Mouse (Mus musculus) skeletal muscle tissue, adult 2 months (tissue): Measurements from ENCODE around the gene Dnm3.

Experiments used
- DNase-seq: peaks from one replicate; pipeline ENCODE4 v3.0.0-alpha.2; 2012; ENCODE audit warnings: low read depth, low spot score

The Dnm3 gene

DNA sequence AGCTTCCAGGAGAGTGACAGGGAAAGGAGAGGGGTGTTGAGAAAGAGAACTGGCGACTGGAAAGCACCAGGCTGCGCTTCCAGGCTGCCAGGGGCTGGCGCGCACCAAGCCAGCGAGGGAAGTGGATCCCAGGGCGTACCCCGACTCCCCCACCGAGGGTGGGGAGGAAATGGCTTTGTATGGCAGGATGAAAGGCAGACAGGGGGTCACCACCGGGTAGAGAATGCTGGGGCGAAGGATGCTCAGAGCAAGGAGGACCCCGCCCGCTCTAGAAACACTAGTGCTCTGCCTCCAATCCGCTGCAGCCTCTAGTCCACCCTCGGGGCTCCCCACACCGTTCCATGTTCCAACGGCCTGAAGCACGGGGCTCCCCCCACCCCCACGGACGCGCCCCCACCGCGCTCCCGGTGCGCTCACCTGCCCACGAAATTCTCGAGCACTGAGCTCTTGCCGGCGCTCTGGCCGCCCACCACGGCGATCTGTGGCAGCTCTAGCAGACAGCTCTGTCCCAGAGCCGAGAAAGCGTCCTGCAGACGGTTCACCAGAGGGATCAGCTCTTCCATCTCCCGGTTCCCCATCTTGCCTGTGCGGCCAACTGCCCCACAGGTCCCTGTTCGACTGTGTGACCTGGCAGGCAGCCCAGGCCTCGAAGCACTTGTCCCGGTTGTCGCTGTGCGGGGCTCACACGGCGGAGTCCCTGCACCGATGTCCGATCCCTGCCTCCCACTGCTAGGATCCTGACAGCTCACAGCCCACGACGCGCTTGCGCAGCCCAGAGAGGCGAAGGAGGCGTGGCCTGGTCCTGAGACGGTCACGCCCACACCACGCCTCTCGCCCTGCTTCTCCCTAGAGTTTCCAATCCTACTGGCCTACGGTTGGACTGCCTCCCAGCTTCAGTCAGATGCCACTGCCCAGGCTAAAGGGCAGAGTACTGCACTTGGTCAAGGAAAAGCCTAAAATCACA is at the start of gene Dnm3:
Dnm3 (minus strand) TSS at position 789 of the 964 bp plus-strand sequence.
- peak; percentile 79 for DNase-seq

DNA sequence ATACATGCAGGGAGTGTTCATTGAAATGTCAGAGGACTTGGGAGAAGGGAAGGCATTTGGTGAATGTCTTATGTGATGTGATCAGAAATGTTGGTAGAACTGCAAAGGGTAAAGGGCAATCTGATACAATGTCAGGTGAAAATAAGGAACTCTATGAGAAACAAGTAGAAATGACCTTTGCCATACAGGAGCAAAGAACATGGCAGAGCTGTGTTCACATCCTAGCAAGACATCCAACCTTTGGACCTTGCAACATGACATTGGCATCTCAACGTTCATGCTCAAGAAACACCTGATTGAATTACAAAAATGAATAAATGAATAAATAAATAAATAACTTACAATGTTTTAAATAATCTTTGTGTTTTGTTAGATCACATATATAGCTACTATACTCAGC is 37.3 kb upstream of the Dnm3 start:
- no peak for DNase-seq

DNA sequence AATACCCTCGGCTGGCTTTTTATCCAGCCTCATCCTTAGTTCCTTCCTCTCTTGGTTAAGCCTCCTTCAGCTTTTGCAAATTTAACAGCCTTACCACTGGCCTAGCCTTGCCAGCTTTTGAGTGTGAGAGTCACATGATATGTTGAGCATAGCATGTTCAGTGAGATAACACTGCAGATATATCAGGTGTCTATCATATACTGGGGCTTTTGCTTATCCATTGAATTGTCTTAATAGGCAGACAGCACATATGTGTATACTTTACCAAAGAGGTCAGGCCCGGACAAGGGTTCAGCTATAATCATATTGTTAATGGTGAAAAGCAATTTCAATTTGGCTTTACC is 32.2 kb upstream of the Dnm3 start:
- DNase-seq, result no peak

DNA sequence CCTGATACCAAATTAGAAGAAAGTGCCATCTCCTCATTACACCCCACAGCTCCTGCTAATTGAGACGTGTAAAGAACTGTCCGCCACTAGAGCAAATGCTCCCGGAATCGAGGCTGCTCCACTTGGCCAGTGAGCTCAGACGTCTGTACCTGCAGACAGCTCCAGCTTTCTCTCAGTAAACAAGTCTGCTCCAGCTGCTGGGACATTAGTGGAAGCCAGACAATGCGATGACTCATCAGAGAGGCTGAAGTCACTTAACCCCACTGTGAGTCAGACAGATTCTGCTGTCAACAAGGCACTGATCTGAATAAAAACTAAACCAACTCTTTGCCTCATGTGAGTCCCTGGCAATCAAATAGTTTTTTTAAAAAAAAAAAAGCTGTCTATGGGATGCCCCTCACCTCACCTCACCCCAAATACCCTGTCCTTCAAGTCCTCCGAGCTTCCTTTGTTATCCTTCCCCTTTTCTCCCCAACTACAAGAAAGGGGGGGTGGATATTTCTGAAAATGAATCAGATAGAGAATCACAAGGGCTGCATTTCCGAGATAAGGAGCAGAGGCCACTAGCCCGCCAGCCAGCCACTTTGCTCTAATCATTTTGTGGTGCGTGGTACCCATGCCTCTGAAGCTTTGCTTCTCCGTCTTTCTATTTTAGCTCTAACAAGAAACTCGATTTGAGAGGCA is 31.6 kb upstream of the Dnm3 start:
- DNase-seq, result peak; percentile 62

DNA sequence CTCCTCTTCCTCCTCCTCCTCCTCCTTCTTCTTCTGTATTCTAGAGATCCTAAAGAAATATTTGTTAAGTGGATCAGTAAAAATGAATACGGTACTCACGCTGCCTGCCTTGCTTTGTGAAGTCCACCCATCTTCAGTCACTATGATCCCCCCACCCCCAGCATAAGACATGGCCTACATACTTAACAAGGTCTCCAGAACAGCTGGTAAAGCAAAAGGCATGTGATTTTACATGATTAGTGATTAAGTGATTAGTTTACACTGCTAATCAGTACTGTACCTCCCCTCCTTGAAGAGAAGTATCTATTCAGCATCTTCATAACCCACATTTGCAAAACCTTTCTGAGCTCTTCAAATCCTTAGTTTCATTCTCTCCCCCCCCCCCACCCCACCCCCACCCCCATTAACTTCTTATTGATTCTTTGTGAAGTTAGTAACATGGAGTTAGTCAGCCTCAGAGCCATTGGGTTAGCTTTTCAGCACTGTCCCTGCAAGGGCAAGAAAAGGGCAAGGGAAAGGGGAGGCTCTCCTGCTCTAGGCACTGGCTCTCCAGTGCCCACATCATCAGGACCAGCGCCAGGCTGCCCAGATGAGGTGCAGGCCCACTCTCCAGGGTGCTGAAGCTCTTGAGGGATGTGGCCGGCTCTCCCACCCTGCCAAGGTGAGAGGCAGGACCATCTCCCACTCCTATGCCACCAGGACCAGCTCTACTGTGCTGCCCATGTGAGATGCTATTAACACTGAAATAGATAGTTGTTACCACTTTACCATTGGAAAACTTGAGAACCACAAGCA is 30.6 kb upstream of the Dnm3 start:
- no peak for DNase-seq

DNA sequence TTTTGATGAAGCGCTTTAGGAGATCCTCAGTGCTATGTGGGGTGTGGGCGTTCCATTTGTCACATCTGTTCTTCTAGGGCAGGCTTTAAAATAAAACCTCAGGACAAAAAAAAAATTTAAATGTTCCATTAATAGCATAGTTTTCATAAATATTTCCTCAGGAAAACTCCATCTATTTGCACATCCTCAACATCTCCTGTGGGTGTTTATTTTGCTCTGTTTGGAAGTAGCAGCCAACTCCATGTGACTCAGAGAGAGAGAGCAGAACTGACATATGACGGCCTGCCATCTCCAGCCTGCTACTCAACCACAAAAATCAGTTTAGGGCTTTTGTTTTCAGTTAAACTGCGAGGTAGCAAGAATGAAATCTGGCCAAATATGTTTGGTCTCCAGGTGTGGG is 28.7 kb upstream of the Dnm3 start:
- no peak for DNase-seq

DNA sequence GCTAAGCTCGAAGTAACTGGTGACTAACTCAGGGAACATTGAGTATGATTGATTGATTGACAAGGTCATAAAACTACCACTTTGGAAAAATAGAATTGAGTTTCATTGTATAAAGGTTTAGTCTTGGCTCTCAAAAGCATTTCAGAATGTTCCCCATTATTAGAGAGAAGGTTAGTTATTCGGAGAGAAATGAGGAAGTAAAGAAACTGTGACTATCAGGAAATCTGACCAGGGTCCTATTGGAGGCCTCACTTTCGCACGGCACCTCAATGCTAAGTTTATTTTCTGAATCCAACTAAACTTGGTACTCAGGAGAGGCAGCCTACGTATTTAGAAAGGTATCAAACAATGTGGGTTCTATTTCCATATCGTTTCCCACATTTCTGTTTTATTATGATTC is 27.8 kb upstream of the Dnm3 start:
- DNase-seq, result no peak

DNA sequence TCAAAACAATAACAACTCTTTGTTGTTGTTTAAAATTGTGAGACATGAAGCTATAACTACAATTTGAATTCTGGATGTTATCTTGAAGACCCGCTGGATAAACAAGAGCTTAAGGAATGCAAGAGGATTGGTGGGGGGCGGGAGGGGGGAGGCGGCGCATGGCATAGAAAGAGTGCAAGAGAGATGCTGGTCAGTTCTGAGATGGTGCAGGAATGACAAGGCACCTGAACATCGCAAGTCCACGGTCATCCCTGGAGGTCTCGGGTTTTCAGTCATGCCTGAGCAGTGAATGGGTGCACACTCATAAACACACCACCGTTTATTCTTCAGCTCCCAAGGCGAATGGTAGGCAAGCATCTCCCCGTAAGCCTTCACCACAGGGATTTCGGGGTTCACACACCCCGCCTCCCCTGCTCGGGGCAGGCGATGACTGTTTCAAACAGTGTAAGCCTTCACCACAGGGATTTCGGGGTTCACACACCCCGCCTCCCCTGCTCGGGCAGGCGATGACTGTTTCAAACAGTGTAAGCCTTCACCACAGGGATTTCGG is 1.2 kb downstream of the Dnm3 start:
- DNase-seq, result no peak

DNA sequence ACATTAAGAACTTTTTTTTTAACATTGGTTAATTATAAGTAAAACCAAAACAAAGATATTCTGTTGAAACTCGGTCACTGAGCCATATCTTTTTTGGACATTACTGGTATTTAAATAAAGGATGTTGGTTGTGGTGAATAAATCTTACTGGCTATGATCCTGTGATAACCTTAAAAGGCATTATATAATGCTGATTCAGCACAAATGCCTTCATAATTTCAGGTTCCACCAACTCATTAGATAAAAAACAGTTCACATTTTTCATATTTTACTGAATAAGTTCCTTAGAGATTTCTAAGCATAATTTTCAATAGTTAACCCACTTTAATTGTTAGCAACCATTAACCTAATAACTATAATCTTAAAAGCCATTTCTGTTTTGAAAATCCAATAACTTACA is 4.9 kb downstream of the Dnm3 start:
- no peak for DNase-seq

DNA sequence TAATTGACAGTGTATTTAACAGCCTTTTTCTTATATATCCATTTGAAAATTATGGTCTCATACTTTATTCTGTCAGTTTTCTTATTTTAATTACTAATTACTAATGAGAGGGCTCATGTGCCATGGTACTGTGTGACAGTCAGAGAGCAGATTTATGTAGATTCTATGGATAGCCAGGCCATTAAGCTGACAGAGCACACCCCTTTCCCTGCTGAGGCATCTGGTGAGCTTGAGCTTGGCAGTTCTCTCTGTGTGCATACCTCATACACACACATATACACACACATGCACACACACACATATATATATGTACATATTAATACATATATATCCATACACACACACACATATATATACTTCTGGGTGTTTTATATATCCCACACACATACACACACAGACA is 6.7 kb downstream of the Dnm3 start:
- no peak for DNase-seq

DNA sequence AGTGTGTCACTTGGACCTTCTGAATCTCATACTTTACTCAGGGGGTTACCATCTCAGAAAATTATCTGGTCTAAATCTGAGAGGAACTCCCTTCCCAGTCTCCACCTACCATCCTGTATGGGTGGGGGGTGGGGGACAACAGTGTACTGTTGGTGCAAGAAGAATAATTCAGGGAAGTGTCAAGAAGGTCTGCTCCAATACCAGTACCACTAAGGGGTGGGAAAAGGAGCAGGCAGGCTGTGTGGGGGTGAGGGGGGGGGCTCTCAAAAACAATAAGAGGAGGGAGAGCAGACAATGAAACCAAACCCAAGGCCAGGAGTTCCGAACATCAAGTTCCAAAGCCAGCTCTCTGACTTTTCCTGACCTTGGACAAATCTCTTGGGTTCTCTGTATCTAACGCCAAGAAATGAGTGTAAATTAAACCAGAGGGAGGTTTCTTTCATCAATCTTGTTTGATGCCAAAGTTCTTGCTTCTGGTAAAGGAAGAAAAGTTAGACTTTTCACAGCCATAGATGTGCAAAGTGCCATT is 8.0 kb downstream of the Dnm3 start:
- no peak for DNase-seq

DNA sequence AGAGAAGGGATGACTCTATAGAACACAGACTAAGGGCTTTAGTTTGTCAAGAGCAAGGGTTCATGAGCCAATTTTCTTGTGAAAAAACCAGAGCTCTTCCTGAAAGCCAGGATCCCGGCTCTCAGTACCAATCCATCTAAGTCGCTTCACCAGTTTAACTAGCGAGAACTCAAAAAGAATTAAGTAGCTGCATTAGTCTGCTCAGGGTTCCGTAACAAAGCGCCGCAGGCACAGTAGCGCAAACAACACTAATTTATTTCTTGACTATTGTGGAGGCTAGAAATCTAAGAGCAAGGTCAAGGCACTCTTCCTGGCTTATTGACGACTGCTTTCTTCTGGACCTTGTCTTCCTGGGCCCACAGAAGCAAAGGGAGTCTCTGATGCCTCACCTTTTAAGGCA is 14.2 kb downstream of the Dnm3 start:
- no peak for DNase-seq

DNA sequence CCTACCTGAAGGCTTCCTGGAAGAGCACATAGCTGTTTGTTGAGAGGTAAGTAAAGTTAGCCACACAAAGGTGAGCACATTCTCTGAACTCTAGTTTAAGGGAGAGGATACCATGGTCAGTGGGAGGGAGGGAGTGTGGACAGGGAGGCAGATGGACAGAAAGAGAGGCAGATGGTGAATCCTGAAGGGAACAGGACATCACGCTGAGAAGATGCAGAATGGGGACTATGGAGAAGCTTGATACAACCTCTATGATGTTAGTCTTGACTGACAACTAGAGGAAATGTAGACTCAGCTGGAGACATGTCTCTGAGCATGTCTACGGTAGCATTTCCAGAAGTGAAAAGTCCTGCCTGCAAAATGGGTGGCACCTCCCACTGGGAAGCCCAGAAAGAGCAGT is 19.1 kb downstream of the Dnm3 start:
- DNase-seq, result no peak

DNA sequence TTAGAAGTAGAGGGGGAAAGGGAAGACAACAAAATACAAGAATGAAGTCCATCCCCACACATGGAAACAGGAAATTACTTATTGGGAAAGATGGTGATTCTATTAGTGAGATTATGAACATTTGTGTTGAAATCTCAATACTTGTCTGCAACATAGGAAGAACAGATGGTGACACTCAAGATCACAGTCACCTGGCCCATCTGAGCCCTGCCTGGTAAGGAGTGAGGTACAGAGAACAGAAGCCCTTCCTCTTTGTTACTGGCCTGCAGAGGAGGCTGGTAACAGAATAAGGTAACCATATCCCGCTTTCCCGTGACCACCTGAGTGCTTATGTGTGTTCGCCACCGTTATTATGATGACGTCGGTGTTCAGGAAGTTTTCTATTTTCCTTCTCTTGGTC is 21.0 kb downstream of the Dnm3 start:
- DNase-seq, result no peak

DNA sequence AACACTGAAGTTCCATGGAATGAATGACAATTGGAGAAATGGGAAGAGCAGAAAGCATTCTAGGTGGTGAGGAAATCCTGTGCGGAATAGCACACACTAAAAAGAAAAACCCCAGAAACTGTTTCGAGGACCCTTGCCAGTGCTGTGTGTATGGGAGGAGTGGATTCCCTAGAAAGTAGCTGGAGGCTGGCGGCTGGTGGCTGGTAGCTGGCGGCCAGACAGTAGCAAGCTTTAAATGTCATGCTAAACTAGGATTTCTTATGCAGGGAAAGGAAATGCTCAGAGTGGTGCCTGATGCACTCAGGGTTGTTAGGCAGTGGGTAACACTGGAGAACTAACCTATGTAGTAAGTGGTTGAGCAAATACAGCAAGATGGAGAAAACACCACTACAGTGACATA is 21.4 kb downstream of the Dnm3 start:
- no peak for DNase-seq

DNA sequence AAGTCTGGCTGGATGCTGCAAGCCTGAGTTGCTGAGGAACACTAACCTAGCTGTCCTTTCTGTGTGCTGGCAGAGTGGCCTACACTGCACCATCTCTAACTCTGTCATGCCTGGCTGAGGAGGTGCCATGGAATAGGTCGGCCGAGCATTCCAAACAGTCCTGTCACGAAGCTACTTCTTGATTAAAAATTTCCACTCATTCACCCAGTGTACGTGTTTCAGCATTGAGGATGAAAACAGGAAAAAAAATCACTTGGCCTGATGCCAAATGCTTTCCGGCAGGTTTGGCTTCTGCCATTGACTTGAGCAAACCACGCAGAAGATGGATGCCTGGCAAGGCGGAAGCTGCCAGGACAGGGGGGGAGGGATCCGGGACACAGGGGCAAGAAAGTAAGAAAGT is 24.3 kb downstream of the Dnm3 start:
- DNase-seq, result peak; percentile 13

DNA sequence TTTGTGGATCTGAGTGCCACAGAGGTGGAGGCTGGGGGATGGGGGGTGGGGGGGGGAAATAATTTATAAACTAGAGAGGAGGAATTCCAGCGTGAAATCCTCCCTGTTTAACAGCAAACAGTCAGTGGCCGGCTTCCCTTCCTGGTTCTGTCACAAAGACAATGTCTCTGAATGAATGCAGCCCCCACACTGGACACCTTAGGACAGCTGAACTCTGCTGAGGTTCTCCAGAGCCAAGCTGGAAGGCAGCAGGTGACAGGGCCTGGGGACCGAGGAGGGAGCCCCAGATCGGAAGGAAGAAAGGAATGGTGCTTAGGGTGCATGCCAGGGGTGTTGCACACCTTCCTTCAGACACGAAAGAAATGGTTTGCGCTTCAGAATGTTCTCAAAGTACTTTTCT is 24.8 kb downstream of the Dnm3 start:
- no peak for DNase-seq

DNA sequence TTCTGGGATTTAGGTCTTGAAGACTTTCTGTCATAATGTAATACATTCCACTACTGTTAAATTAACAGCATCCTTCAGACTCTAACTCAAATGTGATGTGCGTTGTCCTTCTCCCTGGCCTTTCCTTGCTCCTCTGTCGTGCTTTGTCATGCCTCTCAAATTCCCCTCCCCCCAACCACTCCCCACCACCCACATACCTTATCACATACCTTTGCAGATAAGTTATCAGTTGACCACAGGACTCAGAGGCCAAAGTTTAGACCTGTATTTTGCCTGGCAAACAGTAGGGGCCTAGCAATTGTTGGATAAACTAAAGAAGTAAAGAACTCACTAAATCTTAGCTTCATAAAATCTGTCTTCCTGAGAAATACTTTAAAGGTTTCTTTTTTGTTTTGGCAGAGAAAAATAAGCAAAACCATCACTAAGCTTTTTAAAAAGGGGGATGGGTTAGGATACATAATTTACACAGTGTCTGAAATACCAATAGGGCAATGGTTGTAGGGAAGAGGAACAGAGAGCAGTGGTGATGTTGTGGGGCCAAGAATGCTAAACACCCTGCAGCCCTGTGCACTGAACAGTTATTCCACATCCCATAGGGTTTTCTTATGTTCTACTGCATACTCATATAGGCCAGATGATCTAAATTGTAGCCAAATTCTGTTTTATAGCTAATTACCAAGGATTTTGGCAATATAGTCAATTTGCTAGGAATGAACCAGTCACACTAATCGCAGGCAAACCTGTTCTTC is 28.5 kb downstream of the Dnm3 start:
- no peak for DNase-seq

DNA sequence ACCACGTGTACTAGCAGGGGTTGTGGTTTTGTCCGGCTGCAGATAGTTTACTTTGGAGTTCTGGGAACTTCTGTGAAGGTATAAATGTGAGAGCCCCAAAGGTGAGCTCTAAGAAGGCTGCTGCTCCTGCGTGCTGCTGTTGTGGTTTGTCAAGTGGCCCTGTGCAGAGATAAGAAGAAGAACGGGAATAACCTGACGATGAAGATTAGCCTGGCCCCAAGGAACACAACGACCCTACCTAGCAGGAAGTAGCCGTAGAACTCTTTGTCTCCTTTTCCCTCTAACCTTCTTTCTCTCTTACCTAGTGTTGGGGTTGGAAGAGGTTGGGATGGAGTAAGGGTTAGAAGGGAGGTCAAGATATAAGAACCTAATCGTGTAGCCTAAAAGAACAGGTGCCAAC is 33.0 kb downstream of the Dnm3 start:
- DNase-seq, result no peak

DNA sequence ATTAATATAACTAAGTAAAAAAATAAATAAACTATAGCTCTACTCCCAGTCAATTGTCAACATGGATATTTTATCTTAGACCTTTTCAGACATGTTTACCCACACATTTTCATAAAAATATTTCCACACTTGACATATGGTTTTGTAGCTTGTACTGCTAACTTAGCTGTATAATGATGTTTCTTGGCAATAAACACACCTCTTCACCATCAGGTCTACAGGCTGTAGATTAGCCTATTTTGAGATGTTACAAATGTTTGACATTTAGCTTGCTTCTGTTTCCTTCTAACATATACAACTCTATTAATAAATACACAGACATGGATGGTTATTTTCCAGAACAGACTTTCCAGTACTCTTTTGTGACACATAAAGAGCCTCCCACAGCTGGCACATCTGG is 38.3 kb downstream of the Dnm3 start:
- no peak for DNase-seq

DNA sequence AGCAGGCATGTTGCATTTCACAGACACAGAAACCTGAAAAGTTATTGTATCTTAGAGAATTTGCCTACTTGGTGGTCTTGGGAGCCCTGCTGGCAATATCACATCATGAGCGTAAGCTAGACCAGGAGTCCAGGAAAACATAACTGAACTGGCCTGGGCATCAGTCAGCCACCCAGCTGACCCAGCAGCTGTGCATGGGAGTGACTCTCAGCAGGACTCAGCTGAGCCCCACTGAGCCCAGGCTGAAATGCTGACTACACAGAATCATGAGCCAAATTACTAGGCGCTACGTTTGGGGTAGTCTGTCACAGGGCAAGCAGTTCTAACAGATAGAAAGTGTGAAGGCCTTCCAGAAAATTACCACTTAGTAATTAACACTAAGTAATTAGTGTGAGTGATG is 41.2 kb downstream of the Dnm3 start:
- no peak for DNase-seq
